Comparison of ENCODE assay signal across 8 mouse cellular contexts in genomic region chr8:83609547-83610180, GRCm38 (mm10). TPM values are rescaled to one million over a fixed set of nuclear protein-coding genes. Genes with fewer than 3 reads are reported as not detected.
DNase-seq lines count a peak whose midpoint lies in the region; ATAC-seq and TF ChIP-seq lines count a peak whose summit lies in the region.

No protein-coding gene starts in this region.

- H3K9me3 ChIP-seq in lung, embryonic 14.5 days (ENCODE audit: low read depth, low read length), result no peaks in the 10 kb centered on the region
- H3K9me3 ChIP-seq in embryonic facial prominence, embryonic 11.5 days (replicated peaks; ENCODE audit: control insufficient read depth, low read length), result no peaks in the 10 kb centered on the region
- no peaks in the 10 kb centered on the region for H3K9me3 ChIP-seq in intestine, embryonic 14.5 days (ENCODE audit: control insufficient read depth, low read length)
- H3K9me3 ChIP-seq in neural tube, embryonic 12.5 days, result no peaks in the 10 kb centered on the region

- peak overlapping the region; percentile 97 for H3K4me2 ChIP-seq in lung, embryonic 14.5 days
- H3K4me2 ChIP-seq in embryonic facial prominence, embryonic 11.5 days (ENCODE audit: low read depth, low read length), result peak overlapping the region; percentile 84
- peak overlapping the region; percentile 97 for H3K4me2 ChIP-seq in intestine, embryonic 14.5 days (ENCODE audit: low read length)
- peak overlapping the region; percentile 68 for H3K4me2 ChIP-seq in neural tube, embryonic 12.5 days (replicated peaks)

- peak overlapping the region; percentile 92 for H3K9ac ChIP-seq in lung, embryonic 14.5 days
- H3K9ac ChIP-seq in embryonic facial prominence, embryonic 11.5 days (replicated peaks; ENCODE audit: low read length), result peak overlapping the region; percentile 89
- peak overlapping the region; percentile 84 for H3K9ac ChIP-seq in intestine, embryonic 14.5 days (ENCODE audit: low read length)
- peak overlapping the region; percentile 84; the same call in 1 of the 2 replicates for H3K9ac ChIP-seq in neural tube, embryonic 12.5 days

- H3K36me3 ChIP-seq in lung, embryonic 14.5 days (ENCODE audit: insufficient read depth), result peaks cover 46% of the 10 kb centered on the region
- peaks cover 11% of the 10 kb centered on the region for H3K36me3 ChIP-seq in embryonic facial prominence, embryonic 11.5 days (replicated peaks; ENCODE audit: control insufficient read depth, insufficient read depth, low read depth, low read length)
- H3K36me3 ChIP-seq in intestine, embryonic 14.5 days (ENCODE audit: control insufficient read depth, insufficient read depth, low read length), result peaks cover 47% of the 10 kb centered on the region
- peaks cover 44% of the 10 kb centered on the region for H3K36me3 ChIP-seq in neural tube, embryonic 12.5 days

- intact Hi-C loops in left cerebral cortex, postnatal 25 days (cut with DNase I), result no loop called here

- 89% methylated on average over 10 of the region's 10 CpGs for WGBS in lung, embryonic 14.5 days
- 97% methylated on average over 10 of the region's 10 CpGs for WGBS in embryonic facial prominence, embryonic 11.5 days
- 86% methylated on average over 10 of the region's 10 CpGs for WGBS in intestine, embryonic 14.5 days
- WGBS in neural tube, embryonic 12.5 days, result 98% methylated on average over 10 of the region's 10 CpGs

- H3K4me1 ChIP-seq in lung, embryonic 14.5 days (ENCODE audit: insufficient read depth), result peaks cover 7% of the 10 kb centered on the region
- peaks cover 3% of the 10 kb centered on the region for H3K4me1 ChIP-seq in embryonic facial prominence, embryonic 11.5 days (ENCODE audit: control insufficient read depth, insufficient read depth, low read length)
- peaks cover 11% of the 10 kb centered on the region for H3K4me1 ChIP-seq in intestine, embryonic 14.5 days (replicated peaks; ENCODE audit: control insufficient read depth, insufficient read depth, low read length)
- peaks cover 18% of the 10 kb centered on the region for H3K4me1 ChIP-seq in neural tube, embryonic 12.5 days

- no peaks in the 10 kb centered on the region for H3K27me3 ChIP-seq in lung, embryonic 14.5 days (ENCODE audit: insufficient read depth, low read length)
- no peaks in the 10 kb centered on the region for H3K27me3 ChIP-seq in embryonic facial prominence, embryonic 11.5 days (ENCODE audit: control insufficient read depth, insufficient read depth, low read length)
- no peaks in the 10 kb centered on the region for H3K27me3 ChIP-seq in intestine, embryonic 14.5 days (replicated peaks; ENCODE audit: control insufficient read depth, insufficient read depth, low read length)
- H3K27me3 ChIP-seq in neural tube, embryonic 12.5 days (replicated peaks), result no peaks in the 10 kb centered on the region

- no peak for TF ChIP-seq CTCF in lung, embryonic 14.5 days (IDR thresholded peaks at IDR 0.05; ENCODE audit: low read depth)

- H3K4me3 ChIP-seq in lung, embryonic 14.5 days (ENCODE audit: low read depth, low read length), result peak overlapping the region; percentile 83
- peak overlapping the region; percentile 80 for H3K4me3 ChIP-seq in embryonic facial prominence, embryonic 11.5 days (ENCODE audit: low read depth, low read length)
- H3K4me3 ChIP-seq in intestine, embryonic 14.5 days (ENCODE audit: low read depth, low read length), result peak overlapping the region; percentile 79
- H3K4me3 ChIP-seq in neural tube, embryonic 12.5 days, result peak overlapping the region; percentile 82

- ATAC-seq in lung, embryonic 14.5 days (ENCODE audit: insufficient read depth), result no peak
- ATAC-seq in embryonic facial prominence, embryonic 11.5 days (replicated peaks; ENCODE audit: insufficient number of reproducible peaks, low FRiP score, low TSS enrichment, low read depth), result no peak
- ATAC-seq in intestine, embryonic 14.5 days (replicated peaks; ENCODE audit: low FRiP score, low TSS enrichment, low read depth), result no peak
- no peak for ATAC-seq in neural tube, embryonic 12.5 days (ENCODE audit: low FRiP score, low read depth)
- no peak for ATAC-seq in megakaryocyte-erythroid progenitor cell, adult 5-6 weeks (replicated peaks; ENCODE audit: low FRiP score, low TSS enrichment, poor library complexity, severe bottlenecking)

- DNase-seq in lung, embryonic 14.5 days, result peak; percentile 8
- no peak for DNase-seq in lung, postnatal 36 days
- DNase-seq in embryonic facial prominence, embryonic 11.5 days (ENCODE audit: low spot score), result no peak
- DNase-seq in intestine, embryonic 14.5 days (ENCODE audit: low spot score), result no peak
- no peak for DNase-seq in adrenal gland, postnatal 4 days (ENCODE audit: low spot score in 2 of 2)
- no peak for DNase-seq in left cerebral cortex, postnatal 25 days (ENCODE audit: low spot score in 2 of 2)

- H3K27ac ChIP-seq in lung, embryonic 14.5 days (ENCODE audit: low read depth), result no peak overlapping the region
- H3K27ac ChIP-seq in embryonic facial prominence, embryonic 11.5 days (replicated peaks; ENCODE audit: low read depth, low read length), result no peak overlapping the region
- H3K27ac ChIP-seq in intestine, embryonic 14.5 days (ENCODE audit: low read depth), result no peak overlapping the region
- H3K27ac ChIP-seq in neural tube, embryonic 12.5 days, result no peak overlapping the region

RNA-seq across cellular contexts. Expression of gene Dnajb1, which starts 1.7 kb away (rescaled TPM):
- 54.9 and 61.3 TPM in 2 replicates for polyA plus RNA-seq in lung, embryonic 14.5 days (2014; fragmentation: Nextera tagmentation; extraction: Ambion mirVana)
- polyA plus RNA-seq in embryonic facial prominence, embryonic 11.5 days (2014; fragmentation: Nextera tagmentation; extraction: Ambion mirVana), result 54.4 and 61.4 TPM in 2 replicates
- polyA plus RNA-seq in intestine, embryonic 14.5 days (2014; fragmentation: Nextera tagmentation; extraction: Ambion mirVana), result 46.5 and 48.7 TPM in 2 replicates
- 60.2 and 63.0 TPM in 2 replicates for polyA plus RNA-seq in neural tube, embryonic 12.5 days (2016; fragmentation: Nextera tagmentation; extraction: Ambion mirVana)
- 10 to 100 TPM; 29.4 to 29.9 TPM for total RNA-seq in adrenal gland, postnatal 4 days (2021)
- total RNA-seq in megakaryocyte-erythroid progenitor cell, adult 5-6 weeks (2014; fragmentation: Nextera tagmentation), result 49.7 and 52.6 TPM in 2 replicates
- total RNA-seq in megakaryocyte-erythroid progenitor cell, adult 5-6 weeks (2017), result 50.2 and 63.1 TPM in 2 replicates
- 10 to 100 TPM; 56.0 to 59.1 TPM for total RNA-seq in left cerebral cortex, postnatal 25 days (2021)

RNA-seq across cellular contexts. Expression of gene Tecr, which starts 1.9 kb away (rescaled TPM):
- polyA plus RNA-seq in lung, embryonic 14.5 days (2014; fragmentation: Nextera tagmentation; extraction: Ambion mirVana), result 531 and 570 TPM in 2 replicates
- 667 and 692 TPM in 2 replicates for polyA plus RNA-seq in embryonic facial prominence, embryonic 11.5 days (2014; fragmentation: Nextera tagmentation; extraction: Ambion mirVana)
- 660 and 684 TPM in 2 replicates for polyA plus RNA-seq in intestine, embryonic 14.5 days (2014; fragmentation: Nextera tagmentation; extraction: Ambion mirVana)
- polyA plus RNA-seq in neural tube, embryonic 12.5 days (2016; fragmentation: Nextera tagmentation; extraction: Ambion mirVana), result 760 and 802 TPM in 2 replicates
- 100 to 1,000 TPM; 369 to 378 TPM for total RNA-seq in adrenal gland, postnatal 4 days (2021)
- 304 and 466 TPM in 2 replicates for total RNA-seq in megakaryocyte-erythroid progenitor cell, adult 5-6 weeks (2014; fragmentation: Nextera tagmentation)
- total RNA-seq in megakaryocyte-erythroid progenitor cell, adult 5-6 weeks (2017), result 230 and 318 TPM in 2 replicates
- total RNA-seq in left cerebral cortex, postnatal 25 days (2021), result 100 to 1,000 TPM; 549 to 574 TPM

RNA-seq across cellular contexts. Expression of gene Gipc1, which starts 42.8 kb away (rescaled TPM):
- polyA plus RNA-seq in lung, embryonic 14.5 days (2014; fragmentation: Nextera tagmentation; extraction: Ambion mirVana), result 170 and 175 TPM in 2 replicates
- polyA plus RNA-seq in embryonic facial prominence, embryonic 11.5 days (2014; fragmentation: Nextera tagmentation; extraction: Ambion mirVana), result 169 and 177 TPM in 2 replicates
- polyA plus RNA-seq in intestine, embryonic 14.5 days (2014; fragmentation: Nextera tagmentation; extraction: Ambion mirVana), result 158 and 160 TPM in 2 replicates
- 182 and 186 TPM in 2 replicates for polyA plus RNA-seq in neural tube, embryonic 12.5 days (2016; fragmentation: Nextera tagmentation; extraction: Ambion mirVana)
- 10 to 100 TPM; 59.2 to 72.0 TPM for total RNA-seq in adrenal gland, postnatal 4 days (2021)
- 15.6 and 31.4 TPM in 2 replicates for total RNA-seq in megakaryocyte-erythroid progenitor cell, adult 5-6 weeks (2014; fragmentation: Nextera tagmentation)
- total RNA-seq in megakaryocyte-erythroid progenitor cell, adult 5-6 weeks (2017), result 6.5 and 6.9 TPM in 2 replicates
- total RNA-seq in left cerebral cortex, postnatal 25 days (2021), result 100 to 1,000 TPM in 1 of 2 experiments, 10 to 100 TPM in 1; 99.3 to 108 TPM

RNA-seq across cellular contexts. Expression of gene Ndufb7, which starts 43.2 kb away (rescaled TPM):
- 361 and 362 TPM in 2 replicates for polyA plus RNA-seq in lung, embryonic 14.5 days (2014; fragmentation: Nextera tagmentation; extraction: Ambion mirVana)
- polyA plus RNA-seq in embryonic facial prominence, embryonic 11.5 days (2014; fragmentation: Nextera tagmentation; extraction: Ambion mirVana), result 327 and 351 TPM in 2 replicates
- polyA plus RNA-seq in intestine, embryonic 14.5 days (2014; fragmentation: Nextera tagmentation; extraction: Ambion mirVana), result 364 and 372 TPM in 2 replicates
- polyA plus RNA-seq in neural tube, embryonic 12.5 days (2016; fragmentation: Nextera tagmentation; extraction: Ambion mirVana), result 343 and 361 TPM in 2 replicates
- 100 to 1,000 TPM; 215 to 223 TPM for total RNA-seq in adrenal gland, postnatal 4 days (2021)
- total RNA-seq in megakaryocyte-erythroid progenitor cell, adult 5-6 weeks (2014; fragmentation: Nextera tagmentation), result 199 and 204 TPM in 2 replicates
- total RNA-seq in megakaryocyte-erythroid progenitor cell, adult 5-6 weeks (2017), result 173 and 183 TPM in 2 replicates
- total RNA-seq in left cerebral cortex, postnatal 25 days (2021), result 100 to 1,000 TPM; 140 to 145 TPM

RNA-seq across cellular contexts. Expression of gene Ptger1, which starts 56.8 kb away (rescaled TPM):
- polyA plus RNA-seq in lung, embryonic 14.5 days (2014; fragmentation: Nextera tagmentation; extraction: Ambion mirVana), result 0.89 and 0.95 TPM in 2 replicates
- 0.27 and 1.9 TPM in 2 replicates for polyA plus RNA-seq in embryonic facial prominence, embryonic 11.5 days (2014; fragmentation: Nextera tagmentation; extraction: Ambion mirVana)
- 1.3 and 2.0 TPM in 2 replicates for polyA plus RNA-seq in intestine, embryonic 14.5 days (2014; fragmentation: Nextera tagmentation; extraction: Ambion mirVana)
- polyA plus RNA-seq in neural tube, embryonic 12.5 days (2016; fragmentation: Nextera tagmentation; extraction: Ambion mirVana), result 0.41 and 0.66 TPM in 2 replicates
- total RNA-seq in adrenal gland, postnatal 4 days (2021), result 1 to 10 TPM; 2.4 to 5.1 TPM
- not detected in 2 replicates for total RNA-seq in megakaryocyte-erythroid progenitor cell, adult 5-6 weeks (2014; fragmentation: Nextera tagmentation)
- 0.65 and 1.1 TPM in 2 replicates for total RNA-seq in megakaryocyte-erythroid progenitor cell, adult 5-6 weeks (2017)
- 1 to 10 TPM; 1.2 to 1.5 TPM for total RNA-seq in left cerebral cortex, postnatal 25 days (2021)
